Comparison of ENCODE assay signal across 8 mouse cellular contexts in the genomic region with DNA sequence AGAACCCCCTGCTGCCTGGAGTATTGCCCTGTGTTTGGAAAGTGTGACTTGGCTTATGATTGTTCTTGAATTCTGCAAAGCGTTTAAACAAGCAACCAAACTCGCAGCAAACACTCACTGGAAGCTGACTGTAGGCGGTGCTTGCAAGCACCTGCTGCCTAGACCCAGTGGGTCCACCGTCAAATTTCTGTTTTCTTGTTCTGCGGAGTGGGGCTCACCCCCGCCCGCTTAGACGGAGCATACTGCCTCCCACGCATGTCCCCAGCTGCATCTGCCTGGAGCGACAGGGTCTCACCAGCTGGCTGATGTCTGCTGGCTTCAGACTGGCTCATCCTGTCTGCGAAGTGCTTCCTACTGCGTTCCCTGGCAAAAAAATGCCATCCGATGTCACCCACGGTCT. TPM values are rescaled to one million over a fixed set of nuclear protein-coding genes. Genes with fewer than 3 reads are reported as not detected.
DNase-seq lines count a peak whose midpoint lies in the region; ATAC-seq lines count a peak whose summit lies in the region.

No protein-coding gene starts in this region.

- 14% methylated on average over 14 of the region's 14 CpGs for WGBS in embryonic facial prominence, embryonic 14.5 days
- WGBS in liver, embryonic 12.5 days (ENCODE audit: insufficient replicate concordance): 11% methylated on average over 14 of the region's 14 CpGs

- no peak overlapping the region; the same call in 1 of the 2 replicates for H3K9ac ChIP-seq in embryonic facial prominence, embryonic 14.5 days (ENCODE audit: low read depth, low read length)
- no peak overlapping the region for H3K9ac ChIP-seq in liver, embryonic 12.5 days

- H3K27ac ChIP-seq in embryonic facial prominence, embryonic 14.5 days (replicated peaks; ENCODE audit: low read depth, low read length): peak overlapping the region; percentile 55; the same call in 1 of the 2 replicates
- no peak overlapping the region for H3K27ac ChIP-seq in liver, embryonic 12.5 days

- 0 out of 2 replicates have a peak, but pooled peaks cover 3% of the 10 kb centered on the region for H3K27me3 ChIP-seq in embryonic facial prominence, embryonic 14.5 days (replicated peaks; ENCODE audit: control insufficient read depth, insufficient read depth, low read length)
- H3K27me3 ChIP-seq in liver, embryonic 12.5 days (replicated peaks): peaks cover 32% of the 10 kb centered on the region

- peak; percentile 35 for ATAC-seq in embryonic facial prominence, embryonic 14.5 days (ENCODE audit: low read depth)
- no peak for ATAC-seq in liver, embryonic 12.5 days

- 0 out of 2 replicates have a peak, but pooled peaks cover 7% of the 10 kb centered on the region for H3K9me3 ChIP-seq in embryonic facial prominence, embryonic 14.5 days (ENCODE audit: control insufficient read depth, low read length)
- H3K9me3 ChIP-seq in liver, embryonic 12.5 days (replicated peaks): no peaks in the 10 kb centered on the region

- peak; percentile 45 for DNase-seq in adrenal gland, postnatal 10 days
- DNase-seq in adrenal gland, postnatal 4 days (ENCODE audit: low spot score in 2 of 2): no peak
- peak; percentile 80 for DNase-seq in embryonic facial prominence, embryonic 14.5 days (ENCODE audit: low spot score)
- peak; percentile 19 for DNase-seq in heart, postnatal 25 days (ENCODE audit: low spot score)
- DNase-seq in kidney, postnatal 36 days: peak; percentile 47 to 55
- peak; percentile 34 for DNase-seq in neural tube, embryonic 10.5 days (ENCODE audit: extremely low spot score, low spot score)
- peak; percentile 93 for DNase-seq in thymus, postnatal 0 days (ENCODE audit: low spot score)

- H3K4me1 ChIP-seq in embryonic facial prominence, embryonic 14.5 days (ENCODE audit: control insufficient read depth, insufficient read depth, low read length): peaks cover 26% of the 10 kb centered on the region
- H3K4me1 ChIP-seq in liver, embryonic 12.5 days: peaks cover 4% of the 10 kb centered on the region; the same call in 1 of the 2 replicates

- H3K36me3 ChIP-seq in embryonic facial prominence, embryonic 14.5 days (ENCODE audit: control insufficient read depth, insufficient read depth, low read length): no peaks in the 10 kb centered on the region
- no peaks in the 10 kb centered on the region for H3K36me3 ChIP-seq in liver, embryonic 12.5 days

- intact Hi-C loops in heart, postnatal 25 days (cut with DNase I): loop anchor here (5.0 kb wide), 1 partner anchor 42 kb away; no protein-coding TSS in a partner anchor

- peak overlapping the region; percentile 29 for H3K4me3 ChIP-seq in embryonic facial prominence, embryonic 14.5 days (ENCODE audit: low read depth, low read length)
- H3K4me3 ChIP-seq in liver, embryonic 12.5 days: no peak overlapping the region; the same call in 1 of the 2 replicates

- H3K4me2 ChIP-seq in embryonic facial prominence, embryonic 14.5 days (ENCODE audit: low read depth, low read length): peak overlapping the region; percentile 67
- peak overlapping the region; percentile 59 for H3K4me2 ChIP-seq in liver, embryonic 12.5 days

RNA-seq across cellular contexts. Expression of a gene that starts 0.5 kb away (rescaled TPM):
- total RNA-seq in adrenal gland, postnatal 10 days (2021): 1 to 10 TPM in 1 of 2 experiments, under 1 TPM in 1; 0.48 to 1.2 TPM
- under 1 TPM in 1 of 2 experiments, not detected in 1; 0.65 TPM for total RNA-seq in adrenal gland, postnatal 4 days (2021)
- polyA plus RNA-seq in embryonic facial prominence, embryonic 14.5 days (2014; fragmentation: Nextera tagmentation; extraction: Ambion mirVana): 0.54 TPM in 1 of 2 replicates, not detected in the other
- total RNA-seq in heart, postnatal 25 days (2021): not detected
- not detected in 2 replicates for polyA plus RNA-seq in liver, embryonic 12.5 days (2016; fragmentation: Nextera tagmentation; extraction: Ambion mirVana)
- 0.57 and 0.68 TPM in 2 replicates for polyA plus RNA-seq in thymus, postnatal 0 days (2015; fragmentation: Nextera tagmentation; extraction: Ambion mirVana)

RNA-seq across cellular contexts. Expression of a gene that starts 9.1 kb away (rescaled TPM):
- 1 to 10 TPM; 1.9 to 2.0 TPM for total RNA-seq in adrenal gland, postnatal 10 days (2021)
- 1 to 10 TPM in 1 of 2 experiments, under 1 TPM in 1; 0.22 to 1.1 TPM for total RNA-seq in adrenal gland, postnatal 4 days (2021)
- polyA plus RNA-seq in embryonic facial prominence, embryonic 14.5 days (2014; fragmentation: Nextera tagmentation; extraction: Ambion mirVana): 2.1 and 2.4 TPM in 2 replicates
- under 1 TPM; 0.11 to 0.16 TPM for total RNA-seq in heart, postnatal 25 days (2021)
- 0.12 and 0.24 TPM in 2 replicates for polyA plus RNA-seq in liver, embryonic 12.5 days (2016; fragmentation: Nextera tagmentation; extraction: Ambion mirVana)
- polyA plus RNA-seq in thymus, postnatal 0 days (2015; fragmentation: Nextera tagmentation; extraction: Ambion mirVana): 40.0 and 43.5 TPM in 2 replicates

Comparison
In these comparisons a context has a peak if more than half of its experiments do, and no peak if none do; other contexts are left out.
1. DNase-seq: peak in adrenal gland, postnatal 10 days (single experiment), embryonic facial prominence, embryonic 14.5 days (single experiment), heart, postnatal 25 days (single experiment), kidney, postnatal 36 days (2 of 2), neural tube, embryonic 10.5 days (single experiment) and thymus, postnatal 0 days (single experiment); none in adrenal gland, postnatal 4 days (0 of 2).